Mouse (Mus musculus): ENCODE results near the gene Asb11. TPM values are rescaled to one million over a fixed set of nuclear protein-coding genes. Genes with fewer than 3 reads are reported as not detected.

Asb11 gene
- total RNA-seq, 2 experiments from 2014 or later = 67.0 to 99.2 TPM

DNA sequence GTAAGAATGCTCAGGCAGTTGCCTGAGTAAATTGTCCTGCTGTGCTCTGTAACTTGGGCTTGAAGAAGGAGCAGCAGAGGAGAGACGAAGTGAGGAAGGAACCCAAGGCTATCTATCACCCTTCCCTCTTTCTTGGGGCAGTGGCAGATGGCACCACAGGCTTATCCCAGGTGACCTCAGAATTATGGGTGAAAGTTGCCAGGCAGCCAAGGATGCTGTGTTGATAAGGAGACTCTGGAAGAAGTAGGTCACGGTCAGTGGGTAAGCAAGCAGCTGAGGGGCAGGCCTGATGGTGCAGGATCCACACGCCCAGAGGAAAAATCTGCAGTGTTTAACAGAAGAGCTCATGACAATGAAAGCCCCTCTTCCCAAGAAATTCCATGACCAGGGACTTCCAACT lies 4.5 kb downstream of the Asb11 start:
- no peak for DNase-seq

GRCm38 (mm10) chrX:164445601-164446000 lies 8.8 kb downstream of the Asb11 start:
- DNase-seq = no peak

- no peak for DNase-seq
These were observed 9.3 kb downstream of the Asb11 start for GRCm38 (mm10) chrX:164446106-164446551.

- no peak for DNase-seq
These were observed 10.3 kb downstream of the Asb11 start for GRCm38 (mm10) chrX:164446835-164447681.

DNA sequence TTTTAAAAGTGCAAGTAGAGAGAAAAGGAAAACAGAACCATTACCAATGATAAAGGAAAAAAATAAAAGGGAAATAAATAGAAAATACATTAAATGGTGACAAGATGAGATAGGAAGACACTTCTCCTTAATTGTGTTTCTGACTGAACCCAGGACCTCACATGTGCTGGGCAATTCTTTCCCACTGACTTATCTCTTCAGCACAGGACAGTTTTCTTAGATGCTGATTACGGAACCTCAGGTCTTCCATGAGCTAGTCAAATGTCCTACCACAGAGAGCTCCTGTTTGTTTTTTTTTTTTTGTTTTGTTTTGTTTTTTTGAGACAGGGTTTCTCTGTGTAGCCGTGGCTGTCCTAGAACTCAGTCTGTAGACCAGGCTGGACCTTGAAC lies 10.9 kb downstream of the Asb11 start:
- no peak for DNase-seq

GRCm38 (mm10) chrX:164449201-164449600 lies 12.4 kb downstream of the Asb11 start:
- no peak for DNase-seq

GRCm38 (mm10) chrX:164459205-164459878 lies 22.5 kb downstream of the Asb11 start:
- no peak for DNase-seq

- no peak for DNase-seq
These were observed 65.5 kb downstream of the Asb11 start for GRCm38 (mm10) chrX:164502258-164502657.

- DNase-seq = no peak
These were observed 69.1 kb downstream of the Asb11 start, which contains the start of gene Asb9 for GRCm38 (mm10) chrX:164505709-164506498. Asb9 (plus strand) TSS chrX:164506327.

- no peak for DNase-seq
These were observed 70.3 kb downstream of the Asb11 start for GRCm38 (mm10) chrX:164507068-164507467.

DNA sequence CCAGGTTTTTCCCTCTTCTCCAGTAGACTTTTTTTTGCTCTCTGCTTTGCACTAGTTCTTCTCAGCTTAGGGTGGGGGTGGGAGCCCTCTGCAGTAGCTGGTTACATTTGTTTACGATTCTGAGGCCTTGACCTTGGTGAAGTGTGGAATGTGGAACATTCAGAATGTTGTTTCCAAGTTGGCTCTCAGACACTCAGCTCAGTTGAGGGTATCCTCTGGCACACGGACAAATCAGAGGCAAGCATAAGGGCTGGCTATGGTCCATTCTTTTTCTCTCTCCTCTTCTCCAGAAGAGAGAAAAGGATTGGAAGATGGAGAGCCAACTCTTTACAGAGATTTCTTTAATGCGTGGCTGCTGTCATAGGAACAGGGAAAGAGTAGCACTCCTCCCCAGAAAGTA lies 71.9 kb downstream of the Asb11 start:
- DNase-seq = no peak

Other genes with a start within 250 kb of the Asb11 start
- under 1 TPM; 0.36 to 0.56 TPM for gene Bmx, start 178.8 kb upstream of the Asb11 start, total RNA-seq (2021)
- 1 to 10 TPM; 3.5 to 4.5 TPM for gene Pir, start 167.6 kb upstream of the Asb11 start, total RNA-seq (2021)
- 1 to 10 TPM; 1.4 to 2.6 TPM for gene Vegfd, start 63.6 kb upstream of the Asb11 start, total RNA-seq (2021)
- 1 to 10 TPM; 2.5 to 2.8 TPM for gene Piga, start 17.2 kb upstream of the Asb11 start, total RNA-seq (2021)
- not detected for gene Asb9, start 69.3 kb downstream of the Asb11 start, total RNA-seq (2021)